Mouse (Mus musculus): ENCODE data around the gene Gm20388.

DNA sequence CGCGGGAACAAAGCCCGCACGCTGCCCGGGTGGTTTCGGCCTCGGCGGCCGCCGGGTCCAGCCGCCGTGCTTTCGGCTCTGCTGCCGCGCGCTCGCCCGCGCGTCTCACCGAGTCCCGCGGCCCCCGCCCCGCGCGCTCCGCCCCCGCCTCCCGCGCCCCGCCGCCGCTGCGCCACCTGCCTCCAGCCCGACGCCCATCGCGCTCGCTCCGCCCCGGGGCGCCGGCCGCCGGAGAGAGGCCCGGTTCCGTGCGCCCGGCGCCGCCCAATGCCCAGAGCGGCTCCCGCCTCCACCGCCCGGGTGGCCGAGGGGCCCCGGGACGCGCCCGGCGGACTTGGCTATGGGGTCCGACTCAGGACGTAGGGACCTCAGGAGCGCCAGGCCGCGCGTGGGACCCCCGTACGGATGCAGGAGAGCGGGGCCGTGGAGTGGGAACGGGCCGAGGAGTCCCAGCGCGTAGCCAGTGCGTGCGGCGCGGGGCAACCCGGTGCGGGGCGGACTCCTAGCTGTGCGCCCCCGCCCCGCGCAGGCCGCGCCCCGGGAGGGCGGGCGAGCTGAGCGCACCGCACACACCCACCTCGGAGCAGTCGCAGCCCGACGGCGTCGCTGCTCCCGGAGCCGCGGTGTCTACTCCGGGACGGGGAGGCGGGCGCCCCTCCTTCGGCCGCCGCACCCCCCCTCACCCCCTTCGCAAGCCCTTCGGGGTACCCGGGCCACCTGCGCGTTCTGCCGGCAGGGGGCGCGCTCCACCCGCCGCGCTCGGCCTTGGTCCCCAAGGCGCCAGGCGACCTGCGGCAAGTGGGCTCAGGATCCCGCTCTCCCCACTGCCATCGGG, 2767.6 kb downstream of the Gm20388 start:
- TF ChIP-seq CTCF (IDR thresholded peaks at IDR 0.05; ENCODE audit: borderline replicate concordance, extremely low read depth, insufficient read depth, insufficient read length) (peak; percentile 76), POLR2A (IDR thresholded peaks at IDR 0.05; ENCODE audit: borderline replicate concordance, extremely low read depth, insufficient read depth, insufficient read length, poor library complexity, severe bottlenecking) (peak; percentile 50; the same call in 1 of the 2 replicates)

Data from brain, embryonic 14.5 days (tissue).